Mouse (Mus musculus) common myeloid progenitor, adult 5-6 weeks (primary cell): ENCODE measurements around the gene Gm13757. TPM values are rescaled to one million over a fixed set of nuclear protein-coding genes. Genes with fewer than 3 reads are reported as not detected.
"Not testable (repeated sequence)": the region's sequence is repeated elsewhere in the genome, so short reads cannot be mapped to it uniquely, and the experiment has no call there.

Experiments
- ATAC-seq: replicated peaks from 2 replicates; pipeline ENCODE4 v1.8.0; 2016; ENCODE audit warnings: low read depth, mild to moderate bottlenecking, moderate TSS enrichment, inconsistent platforms; ENCODE audit not compliant: poor library complexity, severe bottlenecking
- total RNA-seq: library from RNA; stranded (forward); fragments of 200-1000, 187-1606 nt; gene quantifications from 2 replicates; pipeline ENCODE4 v1.2.3, GENCODE M21; 2017

The Gm13757 gene
- not detected in 2 replicates for total RNA-seq

DNA sequence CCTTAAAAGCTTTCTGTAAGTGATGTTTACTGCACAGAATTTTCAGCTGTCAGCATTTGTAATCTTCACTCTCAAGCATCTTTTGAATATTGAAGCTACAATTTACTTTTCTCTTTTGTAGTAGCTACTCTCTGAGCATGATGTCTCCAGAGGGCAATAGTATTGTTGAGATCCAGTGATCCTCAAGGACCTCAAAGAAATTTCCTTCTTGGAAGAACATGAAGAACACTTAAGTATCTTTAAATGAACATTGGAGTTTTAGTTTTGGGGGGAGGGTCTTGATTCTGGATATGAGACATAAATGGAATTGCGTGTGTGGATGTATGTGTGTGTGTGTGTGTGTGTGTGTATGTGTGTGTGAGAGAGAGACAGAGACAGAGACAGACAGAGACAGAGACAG lies at the start of gene Gm13757:
Gm13757 (minus strand) TSS at position 101 of the 400 bp plus-strand sequence.
- ATAC-seq: no peak

DNA sequence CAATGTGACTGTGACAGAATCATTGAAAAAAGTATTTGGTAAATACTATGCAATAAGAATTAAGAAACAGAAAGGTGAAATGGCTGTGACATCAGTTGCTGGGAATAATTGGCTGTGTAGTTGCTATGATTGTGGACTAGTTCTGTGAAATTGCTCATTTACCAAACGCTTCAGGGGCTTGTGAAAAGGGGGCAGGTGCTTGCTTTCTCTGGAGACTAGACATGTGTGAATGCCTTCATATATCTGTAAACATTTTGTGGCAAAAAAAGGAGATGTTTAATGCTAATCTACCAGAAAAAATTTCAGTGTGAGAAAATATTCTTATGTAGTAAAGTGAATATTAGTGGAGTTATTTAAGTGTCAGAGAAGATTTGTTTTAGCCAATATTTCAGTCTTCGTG lies 44.1 kb upstream of the Gm13757 start, which contains the start of gene Olfr1185-ps1:
Olfr1185-ps1 (plus strand) TSS at position 301 of the 400 bp plus-strand sequence.
- ATAC-seq: no peak

DNA sequence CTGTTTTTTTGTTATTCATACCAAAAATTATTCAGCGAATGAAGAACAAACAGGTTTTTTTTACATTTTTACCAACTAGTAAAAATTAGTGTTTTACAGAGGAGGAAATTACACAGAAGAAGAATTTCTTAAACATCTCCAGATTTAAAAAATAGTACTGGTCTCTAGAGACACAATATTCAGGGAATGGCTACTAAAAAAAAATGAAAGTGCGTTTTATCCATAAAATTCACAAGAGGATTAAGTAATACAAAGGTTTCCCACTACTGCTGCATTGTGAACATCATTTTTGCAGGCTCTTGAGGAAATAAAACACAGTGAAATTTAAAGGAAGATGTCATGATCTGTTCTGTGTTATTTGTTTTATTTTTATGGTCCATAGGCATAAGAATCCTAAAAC lies 34.4 kb upstream of the Gm13757 start, which contains the start of gene Olfr1184:
Olfr1184 (plus strand) TSS at position 301 of the 400 bp plus-strand sequence.
- no peak for ATAC-seq

DNA sequence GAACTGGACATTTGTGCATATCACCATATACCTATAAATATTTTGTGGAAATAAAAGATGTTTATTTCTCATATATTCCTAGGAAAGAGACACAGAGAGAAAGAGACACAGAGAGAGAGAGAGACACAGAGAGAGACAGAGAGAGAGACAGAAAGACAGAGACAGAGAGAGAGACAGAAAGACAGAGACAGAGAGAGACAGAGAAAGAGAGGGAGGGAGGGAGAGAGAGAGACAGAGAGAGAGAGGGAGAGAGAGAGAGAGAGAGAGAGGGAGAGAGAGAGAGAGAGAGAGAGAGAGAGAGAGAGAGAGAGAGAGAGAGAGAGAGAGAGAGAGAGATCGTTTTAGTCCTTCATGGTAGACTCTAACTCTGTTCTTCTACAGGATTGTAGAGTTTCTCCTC lies 5.6 kb upstream of the Gm13757 start, which contains the start of gene Olfr1183:
Olfr1183 (plus strand) TSS at position 301 of the 400 bp plus-strand sequence.
- ATAC-seq: not testable (repeated sequence)

DNA sequence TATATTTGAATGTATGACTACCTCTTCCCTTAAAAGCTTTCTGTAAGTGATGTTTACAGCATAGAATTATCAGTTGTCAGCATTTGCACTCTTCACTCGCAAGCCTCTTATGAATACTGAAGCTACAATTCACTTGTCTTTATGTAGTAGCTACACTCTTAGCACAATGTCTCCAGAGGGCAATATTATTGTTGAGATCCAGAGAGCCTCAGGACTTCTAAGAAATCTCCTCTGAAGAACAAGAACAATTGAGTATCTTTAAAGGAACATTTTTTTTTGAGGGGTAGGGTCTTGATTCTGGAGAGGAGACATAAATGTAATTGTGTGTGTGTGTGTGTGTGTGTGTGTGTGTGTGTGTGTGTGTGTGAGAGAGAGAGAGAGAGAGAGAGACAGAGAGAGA lies 22.9 kb downstream of the Gm13757 start, which contains the start of gene Olfr1181:
Olfr1181 (minus strand) TSS at position 101 of the 400 bp plus-strand sequence.
- no peak for ATAC-seq

DNA sequence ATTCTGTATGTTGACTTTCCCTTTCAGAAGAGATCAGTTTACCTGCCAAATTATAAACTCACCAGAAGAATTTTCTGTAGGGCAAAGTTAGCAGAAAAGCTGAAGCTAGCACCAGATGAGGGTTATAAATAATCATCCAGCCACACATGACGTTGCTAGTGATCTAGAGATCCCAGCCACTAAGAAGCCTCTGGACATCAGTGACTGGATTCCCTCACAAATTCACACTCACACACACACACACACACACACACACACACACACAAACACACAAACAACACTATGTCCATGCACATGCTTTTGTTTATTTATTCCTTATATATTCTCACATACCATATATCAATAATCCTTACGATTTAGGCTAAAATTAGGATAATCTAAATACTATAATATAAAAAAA lies 29.9 kb downstream of the Gm13757 start, which contains the start of gene Olfr1180:
Olfr1180 (minus strand) TSS at position 101 of the 400 bp plus-strand sequence.
- ATAC-seq: no peak

DNA sequence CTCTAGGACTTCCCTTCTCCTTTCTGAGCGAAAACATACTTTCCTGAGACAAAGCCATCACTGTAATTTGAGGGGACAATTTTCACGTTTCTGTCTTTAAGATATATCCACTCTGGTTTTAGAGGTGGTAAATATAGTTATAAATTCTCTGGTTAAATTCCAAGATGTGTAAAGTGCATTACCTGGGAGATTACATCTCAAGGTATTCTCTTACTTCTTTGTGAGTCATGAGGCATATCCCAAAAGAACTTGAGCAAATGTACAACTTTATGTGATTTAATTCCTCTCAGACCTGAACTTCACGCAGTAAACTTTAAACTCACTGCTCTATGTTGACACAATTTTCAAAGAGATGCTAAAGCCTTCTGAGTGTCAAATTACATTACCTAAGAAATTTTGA lies 42.6 kb downstream of the Gm13757 start, which contains the start of gene Olfr1179:
Olfr1179 (minus strand) TSS at position 101 of the 400 bp plus-strand sequence.
- no peak for ATAC-seq

Other genes with a start within 250 kb of the Gm13757 start
- not detected in 2 replicates for gene Olfr1170, start 220.8 kb downstream of the Gm13757 start, total RNA-seq
- not detected in 2 replicates for gene Olfr1173, start 169.3 kb downstream of the Gm13757 start, total RNA-seq
- gene Olfr1174-ps, start 134.0 kb downstream of the Gm13757 start, total RNA-seq: not detected in 2 replicates
- gene Olfr1175-ps, start 121.9 kb downstream of the Gm13757 start, total RNA-seq: not detected in 2 replicates
- gene Olfr1176, start 112.4 kb downstream of the Gm13757 start, total RNA-seq: not detected in 2 replicates
- not detected in 2 replicates for gene Olfr1177-ps, start 102.6 kb downstream of the Gm13757 start, total RNA-seq
- gene Olfr1178, start 62.1 kb downstream of the Gm13757 start, total RNA-seq: not detected in 2 replicates
- not detected in 2 replicates for gene Olfr1179, start 42.7 kb downstream of the Gm13757 start, total RNA-seq
- not detected in 2 replicates for gene Olfr1180, start 30.0 kb downstream of the Gm13757 start, total RNA-seq
- not detected in 2 replicates for gene Olfr1181, start 23.0 kb downstream of the Gm13757 start, total RNA-seq
- gene Olfr1183, start 5.7 kb upstream of the Gm13757 start, total RNA-seq: not detected in 2 replicates
- gene Olfr1184, start 34.5 kb upstream of the Gm13757 start, total RNA-seq: not detected in 2 replicates
- gene Olfr1185-ps1, start 44.2 kb upstream of the Gm13757 start, total RNA-seq: not detected in 2 replicates
- gene Olfr1186, start 69.4 kb upstream of the Gm13757 start, total RNA-seq: not detected in 2 replicates
- not detected in 2 replicates for gene Olfr1188, start 107.8 kb upstream of the Gm13757 start, total RNA-seq
- not detected in 2 replicates for gene Olfr1189, start 137.3 kb upstream of the Gm13757 start, total RNA-seq
- not detected in 2 replicates for gene Olfr1191-ps1, start 191.4 kb upstream of the Gm13757 start, total RNA-seq
- gene Olfr1192-ps1, start 199.4 kb upstream of the Gm13757 start, total RNA-seq: not detected in 2 replicates
- gene Olfr1193, start 226.5 kb upstream of the Gm13757 start, total RNA-seq: not detected in 2 replicates
- gene Olfr1195, start 240.1 kb upstream of the Gm13757 start, total RNA-seq: not detected in 2 replicates